Mouse (Mus musculus) hindbrain, embryonic 12.5 days (tissue): ENCODE measurements around the gene Ltbp1. TPM values are rescaled to one million over a fixed set of nuclear protein-coding genes. Genes with fewer than 3 reads are reported as not detected.
A peak's percentile ranks its signal among the peaks of the same experiment; 100 is the strongest.

Experiments used
- ATAC-seq: fragments of 200-750 bp; cut with Nextera tagmentation; 2 replicates; pipeline ENCODE4 v1.8.0; 2017; ENCODE audit warnings: moderate TSS enrichment; ENCODE audit not compliant: low FRiP score
- H3K27ac ChIP-seq: fragments of 300-500 bp; sonication (generic); 2 replicates; pipeline ENCODE4 v1.5.1; 2016; ENCODE audit warnings: mild to moderate bottlenecking
- H3K27me3 ChIP-seq: fragments of 300-500 bp; sonication (generic); 2 replicates; pipeline ENCODE4 v1.6.1; 2016; ENCODE audit warnings: mild to moderate bottlenecking
- H3K36me3 ChIP-seq: fragments of 300-500 bp; sonication (generic); 2 replicates; pipeline ENCODE4 v1.6.1; 2016; ENCODE audit warnings: mild to moderate bottlenecking
- H3K4me1 ChIP-seq: fragments of 300-500 bp; sonication (generic); 2 replicates; pipeline ENCODE4 v1.6.1; 2016
- H3K4me2 ChIP-seq: fragments of 300-500 bp; sonication (generic); replicated peaks from 2 replicates; pipeline ENCODE4 v1.6.1; 2016; ENCODE audit warnings: mild to moderate bottlenecking
- H3K4me3 ChIP-seq: fragments of 300-500 bp; sonication (generic); 2 replicates; pipeline ENCODE4 v1.5.1; 2016; ENCODE audit warnings: mild to moderate bottlenecking
- H3K9ac ChIP-seq: fragments of 300-500 bp; sonication (generic); 2 replicates; pipeline ENCODE4 v1.6.1; 2016; ENCODE audit warnings: mild to moderate bottlenecking, moderate library complexity
- H3K9me3 ChIP-seq: fragments of 300-500 bp; sonication (generic); replicated peaks from 2 replicates; pipeline ENCODE4 v1.6.1; 2016; ENCODE audit warnings: mild to moderate bottlenecking
- WGBS: fragments of 180-500 bp; shearing (Covaris S2); methylation state at CpG from one replicate; pipeline ENCODE4 v1.1.7; 2016; 5-methylcytosine and 5-hydroxymethylcytosine counted together
- polyA plus RNA-seq: library from polyadenylated mRNA; unstranded; fragments of >200 nt; fragmentation: Nextera tagmentation; extraction: Ambion mirVana; gene quantifications from 2 replicates; pipeline ENCODE4 v1.2.1, GENCODE M21; 2016

Gene Ltbp1
- polyA plus RNA-seq, 1 experiment from 2014 or later: 12.0 TPM

DNA sequence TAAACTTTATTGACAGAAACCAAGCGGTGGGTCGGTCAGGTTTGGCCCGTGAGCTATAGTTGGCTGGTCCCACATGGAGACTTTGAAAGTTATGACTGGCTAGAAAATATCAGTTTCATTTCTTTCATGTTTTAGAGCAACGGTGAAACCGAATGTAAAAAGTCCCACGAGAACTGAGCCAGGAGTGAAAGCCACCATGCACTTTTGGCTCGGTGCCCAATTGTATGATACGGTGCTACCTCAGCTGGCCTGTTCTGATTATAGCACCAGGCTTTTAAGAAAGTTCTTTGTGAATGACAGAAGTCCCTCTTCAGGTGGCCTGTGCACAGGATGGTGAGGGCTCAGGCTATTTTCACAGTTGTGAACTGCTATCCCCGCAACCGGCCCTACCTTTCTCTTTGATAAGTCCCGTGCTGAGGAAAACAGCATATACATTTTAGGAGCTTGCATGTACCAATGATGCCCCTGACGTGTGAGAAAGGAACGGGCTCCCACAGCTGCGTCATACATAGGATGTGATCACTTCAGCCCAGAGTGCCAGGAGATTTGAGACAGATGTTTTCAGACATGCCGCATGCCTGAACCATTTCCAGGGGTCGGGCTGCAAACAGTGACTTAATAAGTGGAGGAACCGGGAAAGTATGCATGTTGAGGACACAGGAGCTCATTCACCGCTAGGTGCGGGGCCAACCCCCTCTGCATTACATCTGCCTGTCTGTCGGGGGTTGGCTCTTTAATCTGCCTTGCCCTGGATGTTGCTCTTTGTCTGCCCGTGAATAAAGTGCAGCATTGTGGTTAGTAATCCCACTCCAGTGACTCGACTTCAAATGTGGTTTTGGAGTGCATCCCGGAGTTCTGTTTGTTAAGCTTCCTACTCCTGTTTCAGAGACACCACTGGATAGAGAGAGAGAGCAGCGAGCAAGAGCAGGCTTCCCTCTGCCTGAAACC is 172.8 kb downstream of the Ltbp1 start:
- no peak overlapping the region for H3K27ac ChIP-seq
- H3K9ac ChIP-seq: no peak overlapping the region
- no peaks in the 10 kb centered on the region for H3K27me3 ChIP-seq
- no peaks in the 10 kb centered on the region for H3K36me3 ChIP-seq
- no peak overlapping the region for H3K4me3 ChIP-seq
- peak overlapping the region; percentile 25 for H3K4me2 ChIP-seq
- ATAC-seq: peak; percentile 50; the same call in 1 of the 2 replicates
- H3K4me1 ChIP-seq: peaks cover 9% of the 10 kb centered on the region; the same call in 1 of the 2 replicates
- WGBS: 47% methylated on average over 24 of the region's 24 CpGs
- H3K9me3 ChIP-seq: no peaks in the 10 kb centered on the region

DNA sequence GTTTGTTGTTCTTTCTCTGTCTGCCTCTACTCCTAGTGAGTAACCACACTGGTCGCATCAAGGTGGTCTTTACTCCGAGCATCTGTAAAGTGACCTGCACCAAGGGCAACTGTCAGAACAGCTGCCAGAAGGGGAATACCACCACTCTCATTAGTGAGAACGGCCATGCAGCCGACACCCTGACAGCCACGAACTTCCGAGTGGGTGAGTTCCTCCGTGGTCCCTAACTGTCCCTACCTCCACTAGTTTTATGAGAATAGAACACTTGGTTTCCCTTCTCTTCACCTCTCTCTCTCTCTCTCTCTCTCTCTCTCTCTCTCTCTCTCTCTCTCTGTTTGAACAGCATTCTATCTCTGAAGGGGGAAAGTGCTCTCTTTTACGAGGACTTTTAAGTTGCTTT is 173.6 kb downstream of the Ltbp1 start:
- 60% methylated on average over 8 of the region's 8 CpGs for WGBS
- Histone ChIP-seq H3K27me3 (no peaks in the 10 kb centered on the region), H3K4me1 (peaks cover 9% of the 10 kb centered on the region; the same call in 1 of the 2 replicates), H3K9me3 (no peaks in the 10 kb centered on the region), H3K27ac (no peak overlapping the region), H3K36me3 (no peaks in the 10 kb centered on the region), H3K4me2 (no peak overlapping the region), H3K9ac (no peak overlapping the region), H3K4me3 (no peak overlapping the region)
- ATAC-seq: no peak

DNA sequence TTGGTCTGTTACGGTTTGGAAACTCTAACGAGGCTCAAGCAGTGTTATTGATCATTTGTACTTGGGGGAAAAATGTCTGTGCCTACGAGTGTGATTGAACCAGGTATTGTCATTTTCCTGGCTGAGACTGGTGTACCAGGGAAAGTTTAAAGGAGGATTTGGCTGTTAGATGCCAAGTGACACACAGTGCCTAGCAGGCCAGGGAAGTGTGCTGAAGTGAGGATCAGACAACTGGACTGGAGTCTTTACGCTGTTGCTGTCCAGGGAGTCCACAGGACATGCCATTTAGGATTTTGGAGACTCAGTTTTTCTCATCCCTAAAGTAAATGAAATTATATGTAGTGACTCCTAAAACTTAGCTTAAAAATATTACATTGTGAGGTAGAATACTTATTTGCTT is 174.9 kb downstream of the Ltbp1 start:
- no peaks in the 10 kb centered on the region for H3K9me3 ChIP-seq
- no peak overlapping the region for H3K4me3 ChIP-seq
- no peaks in the 10 kb centered on the region for H3K36me3 ChIP-seq
- H3K27ac ChIP-seq: no peak overlapping the region
- peaks cover 9% of the 10 kb centered on the region; the same call in 1 of the 2 replicates for H3K4me1 ChIP-seq
- no peak for ATAC-seq
- H3K9ac ChIP-seq: no peak overlapping the region
- WGBS: 86% methylated on average over 4 of the region's 4 CpGs
- no peak overlapping the region for H3K4me2 ChIP-seq
- H3K27me3 ChIP-seq: no peaks in the 10 kb centered on the region

DNA sequence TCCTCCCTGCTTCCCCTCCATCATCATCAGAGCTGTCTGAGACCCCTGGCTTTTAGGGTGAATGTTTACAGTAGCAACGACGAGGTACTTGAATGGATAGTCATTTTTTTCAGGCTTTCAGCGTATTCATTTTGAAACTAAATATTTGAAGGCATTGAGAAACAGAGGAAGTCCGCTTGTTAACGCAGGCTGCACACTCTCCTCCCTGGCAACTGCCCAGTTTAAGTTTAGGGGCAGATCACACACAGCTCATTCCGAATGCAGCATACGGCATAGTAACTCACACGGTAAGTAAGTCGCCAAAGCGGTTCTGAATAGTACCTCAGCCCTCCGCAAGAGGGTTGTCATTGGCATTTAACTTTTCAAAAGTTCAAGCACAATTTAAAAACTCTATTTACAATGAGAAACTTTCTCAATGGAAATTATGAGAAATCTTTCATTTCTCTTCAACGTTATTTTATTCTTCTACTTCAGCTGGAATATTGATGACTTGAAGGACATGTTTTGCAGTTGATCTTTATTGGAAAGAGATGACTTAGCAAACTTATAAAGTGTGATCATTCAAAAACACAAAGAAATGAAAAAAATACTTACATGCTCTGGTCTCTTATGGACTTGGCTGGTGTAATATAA is 175.7 kb downstream of the Ltbp1 start:
- Histone ChIP-seq H3K9ac (no peak overlapping the region), H3K27ac (no peak overlapping the region), H3K27me3 (no peaks in the 10 kb centered on the region), H3K4me3 (no peak overlapping the region), H3K4me2 (no peak overlapping the region), H3K9me3 (no peaks in the 10 kb centered on the region; the same call in 1 of the 2 replicates), H3K36me3 (no peaks in the 10 kb centered on the region), H3K4me1 (peaks cover 9% of the 10 kb centered on the region; the same call in 1 of the 2 replicates)
- 83% methylated on average over 12 of the region's 12 CpGs for WGBS
- ATAC-seq: no peak

DNA sequence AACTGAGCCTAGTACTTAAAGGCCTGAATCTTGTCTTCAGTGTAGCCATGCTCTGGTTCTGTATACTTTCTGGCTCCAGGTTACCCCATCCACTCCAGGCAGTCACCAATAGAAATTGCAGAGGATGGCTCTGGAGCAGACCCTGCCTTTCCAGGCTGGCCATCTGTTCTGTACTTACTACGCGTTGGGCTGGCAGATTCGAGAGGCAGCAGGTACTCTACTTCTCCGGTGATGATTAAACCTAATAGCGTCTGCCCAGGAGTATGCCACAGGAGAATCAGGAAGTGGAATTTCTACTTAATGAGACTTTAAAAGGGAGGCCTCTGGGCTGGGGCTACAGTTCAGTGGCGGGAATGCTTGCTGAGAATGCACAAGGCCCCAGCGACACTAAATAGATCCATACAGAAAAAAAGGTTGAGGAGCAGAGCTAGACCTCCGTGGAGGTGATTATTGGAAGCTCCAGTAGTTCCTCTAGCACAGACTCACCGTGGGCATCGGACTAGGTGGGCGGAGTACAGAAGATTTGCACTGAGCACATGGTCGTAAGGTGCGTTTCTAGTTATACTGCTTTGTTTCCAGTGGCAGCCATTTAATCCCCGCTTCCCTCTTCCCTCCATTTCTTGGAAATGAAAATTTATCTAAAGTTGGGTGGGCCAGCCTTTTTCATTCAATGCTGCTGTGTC is 177.1 kb downstream of the Ltbp1 start:
- Histone ChIP-seq H3K36me3 (no peaks in the 10 kb centered on the region), H3K4me1 (peaks cover 9% of the 10 kb centered on the region; the same call in 1 of the 2 replicates), H3K4me3 (no peak overlapping the region), H3K27me3 (no peaks in the 10 kb centered on the region), H3K27ac (no peak overlapping the region), H3K4me2 (no peak overlapping the region), H3K9me3 (no peaks in the 10 kb centered on the region; the same call in 1 of the 2 replicates), H3K9ac (no peak overlapping the region)
- no peak for ATAC-seq
- 90% methylated on average over 14 of the region's 14 CpGs for WGBS

DNA sequence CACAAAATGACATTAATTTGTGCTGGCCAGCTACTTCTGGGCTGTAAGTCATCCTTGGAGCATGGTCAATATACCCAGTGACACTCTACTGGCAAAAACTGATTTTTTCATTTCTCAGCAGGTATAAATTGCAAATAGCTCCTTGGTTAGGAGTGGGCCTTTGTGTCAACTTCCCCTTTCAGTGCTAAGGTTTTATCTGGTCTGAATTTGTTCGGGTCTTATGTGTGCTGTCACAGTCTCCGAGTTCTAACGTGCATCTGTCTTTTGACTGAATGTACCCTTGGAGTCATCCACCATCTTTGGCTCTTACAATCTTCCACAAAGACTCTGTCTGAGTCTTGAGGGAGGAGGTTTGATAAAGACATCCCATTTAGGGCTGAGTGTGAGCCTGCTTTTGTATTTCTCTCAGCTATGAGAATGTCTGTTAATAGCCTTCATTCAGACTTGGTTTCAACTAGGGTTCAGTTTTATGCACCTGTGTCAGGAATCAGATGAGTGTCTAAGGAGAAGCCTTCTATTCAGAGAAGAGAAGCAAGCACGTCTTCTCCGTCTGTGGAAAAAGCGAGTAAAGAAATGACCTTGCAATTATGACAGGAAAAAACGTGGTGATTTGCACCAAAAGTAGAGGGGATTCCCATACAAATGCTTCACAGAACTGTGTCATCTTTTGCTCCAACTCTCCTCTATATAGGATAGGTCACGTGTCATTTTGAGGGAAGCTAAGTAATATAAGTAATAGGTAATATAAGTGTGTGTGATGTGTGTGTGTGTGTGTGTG is 181.6 kb downstream of the Ltbp1 start:
- H3K9me3 ChIP-seq: no peaks in the 10 kb centered on the region; the same call in 1 of the 2 replicates
- no peak overlapping the region for H3K27ac ChIP-seq
- 86% methylated on average over 8 of the region's 8 CpGs for WGBS
- H3K4me1 ChIP-seq: no peaks in the 10 kb centered on the region
- no peak overlapping the region for H3K4me2 ChIP-seq
- no peaks in the 10 kb centered on the region for H3K27me3 ChIP-seq
- H3K4me3 ChIP-seq: no peak overlapping the region
- no peak for ATAC-seq
- no peak overlapping the region for H3K9ac ChIP-seq
- H3K36me3 ChIP-seq: no peaks in the 10 kb centered on the region

DNA sequence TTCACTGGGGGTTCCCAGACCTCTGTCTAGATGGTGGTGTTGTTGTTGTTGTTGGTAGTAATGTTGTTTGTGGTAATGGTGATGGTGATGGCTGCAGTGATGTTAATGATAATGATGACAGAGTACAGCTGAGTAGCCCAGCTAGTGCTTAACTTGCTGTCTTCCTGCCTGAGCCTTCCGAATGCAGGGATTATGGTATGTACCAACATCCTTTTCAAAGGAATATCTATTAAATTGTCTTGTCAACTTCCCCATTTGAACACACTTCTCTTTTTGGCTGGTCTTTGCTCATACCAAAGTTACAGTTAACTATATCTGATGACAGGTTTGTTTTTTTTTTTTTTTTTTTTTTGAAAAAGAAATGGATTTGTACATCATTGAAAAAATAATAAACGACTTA is 191.6 kb downstream of the Ltbp1 start:
- no peaks in the 10 kb centered on the region for H3K36me3 ChIP-seq
- H3K4me2 ChIP-seq: no peak overlapping the region
- H3K9me3 ChIP-seq: no peaks in the 10 kb centered on the region
- H3K4me3 ChIP-seq: no peak overlapping the region
- 86% methylated on average over 2 of the region's 2 CpGs for WGBS
- H3K27me3 ChIP-seq: no peaks in the 10 kb centered on the region
- H3K4me1 ChIP-seq: no peaks in the 10 kb centered on the region
- H3K27ac ChIP-seq: no peak overlapping the region
- H3K9ac ChIP-seq: no peak overlapping the region
- no peak for ATAC-seq

DNA sequence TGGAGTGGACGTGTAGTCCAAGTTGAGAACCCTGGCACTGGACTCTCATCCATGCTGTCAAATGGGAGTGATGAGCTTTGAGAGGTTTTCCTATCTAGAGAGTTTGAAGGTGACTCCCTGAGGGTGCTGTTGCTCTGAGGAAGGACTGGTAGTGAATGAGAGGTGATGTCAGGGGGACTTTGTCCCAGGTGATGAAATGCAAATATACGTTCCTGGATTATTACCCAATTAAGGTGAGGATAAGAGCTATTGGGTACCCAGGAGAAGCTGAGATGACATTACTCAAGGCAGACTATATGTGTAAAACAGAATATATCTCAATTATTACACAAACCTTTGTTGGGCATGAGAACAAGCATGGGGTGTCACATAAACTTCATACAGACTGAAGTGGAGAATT is 193.4 kb downstream of the Ltbp1 start:
- H3K4me1 ChIP-seq: no peaks in the 10 kb centered on the region
- H3K9me3 ChIP-seq: no peaks in the 10 kb centered on the region
- H3K27ac ChIP-seq: no peak overlapping the region
- no peak for ATAC-seq
- no peak overlapping the region for H3K4me2 ChIP-seq
- H3K36me3 ChIP-seq: no peaks in the 10 kb centered on the region
- H3K27me3 ChIP-seq: no peaks in the 10 kb centered on the region
- 87% methylated on average over 2 of the region's 2 CpGs for whole genome bisulfite sequencing
- no peak overlapping the region for H3K4me3 ChIP-seq
- H3K9ac ChIP-seq: no peak overlapping the region

DNA sequence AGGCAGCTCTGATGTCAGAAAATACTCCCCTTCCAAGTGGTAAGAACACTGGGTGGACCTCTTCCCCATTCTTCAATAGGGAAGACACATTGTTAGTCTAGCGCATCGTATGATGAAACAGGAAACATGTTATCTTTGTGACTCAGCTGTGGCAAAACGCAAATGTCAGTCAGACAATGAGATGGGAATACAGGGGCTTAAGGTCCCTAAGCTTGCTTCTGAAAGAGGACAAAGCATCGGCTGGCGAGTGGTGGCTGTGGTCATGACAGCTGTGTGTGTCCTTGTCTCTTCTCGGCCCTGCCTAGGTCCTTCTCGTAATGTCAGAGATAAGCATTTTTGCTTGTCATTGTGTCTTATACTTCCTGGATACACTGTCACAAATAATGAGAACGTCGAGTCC is 194.3 kb downstream of the Ltbp1 start:
- H3K4me2 ChIP-seq: no peak overlapping the region
- no peaks in the 10 kb centered on the region for H3K4me1 ChIP-seq
- no peak overlapping the region for H3K9ac ChIP-seq
- H3K36me3 ChIP-seq: no peaks in the 10 kb centered on the region
- H3K27ac ChIP-seq: no peak overlapping the region
- no peak for ATAC-seq
- no peaks in the 10 kb centered on the region for H3K9me3 ChIP-seq
- H3K4me3 ChIP-seq: no peak overlapping the region
- 79% methylated on average over 9 of the region's 9 CpGs for WGBS
- no peaks in the 10 kb centered on the region for H3K27me3 ChIP-seq

DNA sequence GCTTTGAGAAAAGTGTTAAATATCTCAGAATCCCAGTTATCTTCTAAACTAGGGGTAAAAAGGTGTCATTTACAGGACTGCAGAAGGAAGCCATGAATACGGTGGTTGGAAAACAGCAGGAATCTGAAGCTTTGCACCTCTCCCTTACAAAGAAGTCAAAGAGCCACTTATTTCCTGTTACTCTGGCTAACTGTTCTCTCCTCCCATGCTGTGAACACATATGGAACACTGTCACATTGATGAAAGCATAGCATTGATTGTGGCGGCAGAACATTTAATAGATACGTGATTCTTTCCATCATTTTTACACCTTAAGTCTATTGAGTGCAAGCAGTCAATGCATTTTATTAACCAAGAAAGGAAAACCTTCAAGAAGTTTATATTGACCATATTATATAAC is 196.9 kb downstream of the Ltbp1 start:
- no peak for ATAC-seq

DNA sequence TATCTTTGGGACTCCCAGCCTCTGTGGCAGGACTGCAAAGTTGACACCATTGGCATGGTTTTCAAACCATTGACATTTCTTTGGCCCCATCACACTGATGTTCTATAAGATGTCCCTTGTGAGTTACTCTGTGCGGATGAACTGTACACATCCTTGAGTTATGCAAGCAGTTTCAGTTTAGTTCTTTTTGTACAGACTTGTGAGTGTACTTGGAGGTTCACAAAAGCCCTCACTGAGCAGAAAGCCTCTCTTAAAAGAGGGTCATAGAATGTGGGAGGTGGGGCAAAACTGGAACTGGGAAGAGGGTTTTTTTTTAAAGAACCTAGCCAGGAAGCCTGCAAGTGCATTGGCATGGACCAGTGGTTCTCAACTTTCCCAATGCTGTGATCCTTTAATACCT is 198.7 kb downstream of the Ltbp1 start:
- H3K4me2 ChIP-seq: no peak overlapping the region
- 96% methylated on average over 1 of the region's 1 CpGs for WGBS

More for the DNA sequence above, 196.9 kb downstream of the Ltbp1 start:
- H3K4me2 ChIP-seq: no peak overlapping the region
- no peaks in the 10 kb centered on the region for H3K9me3 ChIP-seq
- WGBS: 54% methylated on average over 3 of the region's 3 CpGs
- H3K4me3 ChIP-seq: no peak overlapping the region
- H3K9ac ChIP-seq: no peak overlapping the region
- H3K36me3 ChIP-seq: no peaks in the 10 kb centered on the region
- no peaks in the 10 kb centered on the region for H3K27me3 ChIP-seq
- H3K27ac ChIP-seq: no peak overlapping the region
- H3K4me1 ChIP-seq: no peaks in the 10 kb centered on the region

More for the DNA sequence above, 198.7 kb downstream of the Ltbp1 start:
- ATAC-seq: no peak
- Histone ChIP-seq H3K36me3 (no peaks in the 10 kb centered on the region), H3K4me1 (no peaks in the 10 kb centered on the region), H3K9me3 (no peaks in the 10 kb centered on the region), H3K27ac (no peak overlapping the region), H3K9ac (no peak overlapping the region), H3K4me3 (no peak overlapping the region), H3K27me3 (no peaks in the 10 kb centered on the region)
